Mouse (Mus musculus): ENCODE results near the gene Stxbp4.

GRCm38 (mm10) chr11:90498461-90498860, 139.4 kb downstream of the Stxbp4 start:
- TF ChIP-seq CTCF (IDR thresholded peaks at IDR 0.05; ENCODE audit: insufficient read depth, low read length) (no peak), POLR2A (IDR thresholded peaks at IDR 0.05; ENCODE audit: borderline replicate concordance, extremely low read depth, low read depth, low read length) (no peak)

Measured in lung, adult 2 months (tissue).